Mouse (Mus musculus): ENCODE data around the gene Xpc. TPM values are rescaled to one million over a fixed set of nuclear protein-coding genes. Genes with fewer than 3 reads are reported as not detected.
A peak's percentile ranks its signal among the peaks of the same experiment; 100 is the strongest.
"Not testable (repeated sequence)": the region's sequence is repeated elsewhere in the genome, so short reads cannot be mapped to it uniquely, and the experiment has no call there.

Gene Xpc
- polyA plus RNA-seq, 1 experiment from 2014 or later = 21.1 TPM

DNA sequence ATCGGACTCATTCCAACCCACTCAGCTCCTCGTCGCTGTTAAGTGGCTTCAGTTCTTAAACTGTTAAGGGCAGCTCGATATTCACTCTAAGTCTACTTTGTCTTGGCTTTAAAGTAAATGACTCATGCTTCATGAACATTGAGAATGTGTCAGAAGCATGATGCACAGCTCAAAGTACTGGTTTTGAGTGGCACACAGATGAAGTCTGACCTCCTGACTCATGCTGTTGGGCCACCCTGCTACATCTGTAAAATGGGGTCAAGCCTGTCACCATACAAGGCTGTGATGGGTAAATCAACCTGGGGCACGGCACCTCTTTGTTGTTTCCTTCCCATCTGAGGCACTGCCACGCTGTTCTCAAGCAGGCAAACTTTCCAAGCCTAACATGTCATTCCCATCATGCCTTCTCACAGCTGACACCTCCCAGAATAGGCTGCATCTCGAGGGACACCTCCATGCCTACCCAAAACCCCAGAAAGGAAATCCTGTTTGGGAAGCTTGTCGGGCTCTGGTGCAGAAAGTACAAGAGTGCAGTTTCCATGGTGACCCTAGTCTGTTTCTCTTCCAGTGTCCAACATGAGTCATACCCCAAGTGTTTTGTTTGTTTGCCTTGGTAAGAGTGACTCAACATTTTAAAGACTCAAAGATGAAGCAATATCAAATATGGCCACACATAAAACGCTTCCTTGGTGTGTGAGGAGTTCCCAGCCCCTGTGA lies 27.0 kb downstream of the Xpc start:
- Histone ChIP-seq H3K4me1 (replicated peaks) (no peaks in the 10 kb centered on the region), H3K36me3 (peaks cover 95% of the 10 kb centered on the region), H3K27me3 (no peaks in the 10 kb centered on the region), H3K27ac (replicated peaks) (no peak overlapping the region), H3K4me3 (no peak overlapping the region), H3K9ac (no peak overlapping the region), H3K4me2 (no peak overlapping the region), H3K9me3 (no peaks in the 10 kb centered on the region)
- ATAC-seq (ENCODE audit: low read depth) = no peak
- WGBS = 86% methylated on average over 9 of the region's 9 CpGs

DNA sequence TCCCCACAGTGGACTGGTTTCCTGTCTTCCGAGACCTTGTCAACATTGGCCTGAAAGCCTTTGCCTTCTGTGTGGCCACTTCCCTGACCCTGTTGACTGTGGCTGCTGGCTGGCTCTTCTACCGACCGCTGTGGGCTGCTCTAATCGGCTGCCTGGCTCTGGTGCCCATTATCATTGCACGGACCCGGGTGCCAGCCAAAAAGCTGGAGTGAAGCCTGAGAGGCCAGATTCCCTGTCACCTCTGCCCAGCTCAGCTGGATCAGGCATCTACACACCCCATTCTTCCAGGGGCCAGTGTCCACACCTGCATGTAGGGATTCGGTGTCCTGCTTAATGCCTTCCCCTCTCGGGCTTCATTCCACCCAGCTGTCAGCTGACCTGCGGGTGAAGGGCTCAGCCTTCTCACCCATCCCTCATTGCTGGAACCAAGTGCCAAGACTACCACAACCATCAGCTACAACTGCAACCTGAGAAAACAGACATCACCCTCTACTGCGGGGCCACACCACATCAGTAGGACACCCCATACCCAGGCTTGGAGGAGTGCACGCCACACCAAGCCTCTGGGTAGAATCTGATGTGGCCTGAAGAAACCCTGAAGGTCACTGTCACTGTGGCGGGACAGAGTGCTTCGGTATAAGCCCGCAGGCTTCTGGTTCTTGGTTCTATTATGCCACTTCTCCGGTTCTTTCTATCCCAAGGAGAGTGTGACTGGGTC lies 28.8 kb downstream of the Xpc start:
- 93% methylated on average over 15 of the region's 15 CpGs for WGBS
- H3K4me2 ChIP-seq = no peak overlapping the region
- no peak for ATAC-seq (ENCODE audit: low read depth)
- peaks cover 99% of the 10 kb centered on the region for H3K36me3 ChIP-seq
- H3K4me1 ChIP-seq (replicated peaks) = no peaks in the 10 kb centered on the region
- no peak overlapping the region for H3K27ac ChIP-seq (replicated peaks)
- H3K4me3 ChIP-seq = no peak overlapping the region
- no peak overlapping the region for H3K9ac ChIP-seq
- no peaks in the 10 kb centered on the region for H3K27me3 ChIP-seq
- no peaks in the 10 kb centered on the region for H3K9me3 ChIP-seq

DNA sequence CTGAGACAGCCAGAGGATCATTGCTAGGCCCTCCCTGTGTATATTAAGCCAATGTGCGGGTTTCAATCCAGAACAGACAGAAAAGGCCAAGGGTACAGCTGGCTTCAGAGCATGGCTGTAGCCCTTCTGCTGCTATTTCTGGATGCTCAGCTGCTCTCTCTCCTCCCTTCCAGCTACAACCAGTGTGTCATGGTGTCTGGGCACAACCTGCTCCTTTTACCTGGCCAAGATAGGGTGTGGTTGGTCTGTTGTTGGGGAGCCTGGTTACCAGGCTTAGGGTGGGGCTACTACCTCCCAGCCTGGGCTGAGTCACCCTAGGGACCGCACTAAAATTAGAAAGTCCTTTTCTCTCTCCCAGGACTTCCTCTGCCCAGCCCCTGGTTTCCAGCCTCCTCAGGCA lies 32.3 kb downstream of the Xpc start:
- Histone ChIP-seq H3K4me2 (no peak overlapping the region), H3K9me3 (no peaks in the 10 kb centered on the region), H3K4me1 (replicated peaks) (no peaks in the 10 kb centered on the region), H3K4me3 (no peak overlapping the region), H3K9ac (no peak overlapping the region), H3K27ac (replicated peaks) (no peak overlapping the region), H3K27me3 (no peaks in the 10 kb centered on the region), H3K36me3 (peaks cover 100% of the 10 kb centered on the region)
- 93% methylated on average over 2 of the region's 2 CpGs for WGBS
- ATAC-seq (ENCODE audit: low read depth) = no peak

GRCm38 (mm10) chr6:91476541-91476940 lies 39.1 kb downstream of the Xpc start:
- H3K36me3 ChIP-seq = peaks cover 54% of the 10 kb centered on the region
- ATAC-seq (ENCODE audit: low read depth) = no peak
- H3K4me2 ChIP-seq = no peak overlapping the region
- H3K9ac ChIP-seq = no peak overlapping the region
- WGBS = 97% methylated on average over 2 of the region's 2 CpGs
- no peaks in the 10 kb centered on the region for H3K27me3 ChIP-seq
- H3K9me3 ChIP-seq = no peaks in the 10 kb centered on the region
- peaks cover 30% of the 10 kb centered on the region for H3K4me1 ChIP-seq (replicated peaks)
- no peak overlapping the region for H3K27ac ChIP-seq (replicated peaks)
- no peak overlapping the region for H3K4me3 ChIP-seq

- H3K27ac ChIP-seq (replicated peaks) = no peak overlapping the region
- H3K4me1 ChIP-seq (replicated peaks) = peaks cover 31% of the 10 kb centered on the region
- peak overlapping the region; percentile 87 for H3K4me2 ChIP-seq
- peaks cover 35% of the 10 kb centered on the region for H3K36me3 ChIP-seq
- no peaks in the 10 kb centered on the region for H3K27me3 ChIP-seq
- peak overlapping the region; percentile 80 for H3K9ac ChIP-seq
- ATAC-seq (ENCODE audit: low read depth) = 0 out of 2 replicates have a peak, but pooled peaks have one; percentile 7
- H3K9me3 ChIP-seq = no peaks in the 10 kb centered on the region
- H3K4me3 ChIP-seq = peak overlapping the region; percentile 74
- WGBS = 64% methylated on average over 9 of the region's 9 CpGs
These were observed 41.1 kb downstream of the Xpc start for GRCm38 (mm10) chr6:91474441-91475190.

GRCm38 (mm10) chr6:91473805-91474440 lies 41.8 kb downstream of the Xpc start:
- H3K27me3 ChIP-seq = no peaks in the 10 kb centered on the region
- peak overlapping the region; percentile 74 for H3K4me3 ChIP-seq
- WGBS = under 1% methylated on average over 27 of the region's 27 CpGs
- H3K9ac ChIP-seq = peak overlapping the region; percentile 80
- peaks cover 31% of the 10 kb centered on the region for H3K4me1 ChIP-seq (replicated peaks)
- ATAC-seq (ENCODE audit: low read depth) = peak; percentile 64
- H3K9me3 ChIP-seq = no peaks in the 10 kb centered on the region
- peak overlapping the region; percentile 87 for H3K4me2 ChIP-seq
- H3K36me3 ChIP-seq = peaks cover 28% of the 10 kb centered on the region
- peak overlapping the region; percentile 29; the same call in 1 of the 2 replicates for H3K27ac ChIP-seq (replicated peaks)

DNA sequence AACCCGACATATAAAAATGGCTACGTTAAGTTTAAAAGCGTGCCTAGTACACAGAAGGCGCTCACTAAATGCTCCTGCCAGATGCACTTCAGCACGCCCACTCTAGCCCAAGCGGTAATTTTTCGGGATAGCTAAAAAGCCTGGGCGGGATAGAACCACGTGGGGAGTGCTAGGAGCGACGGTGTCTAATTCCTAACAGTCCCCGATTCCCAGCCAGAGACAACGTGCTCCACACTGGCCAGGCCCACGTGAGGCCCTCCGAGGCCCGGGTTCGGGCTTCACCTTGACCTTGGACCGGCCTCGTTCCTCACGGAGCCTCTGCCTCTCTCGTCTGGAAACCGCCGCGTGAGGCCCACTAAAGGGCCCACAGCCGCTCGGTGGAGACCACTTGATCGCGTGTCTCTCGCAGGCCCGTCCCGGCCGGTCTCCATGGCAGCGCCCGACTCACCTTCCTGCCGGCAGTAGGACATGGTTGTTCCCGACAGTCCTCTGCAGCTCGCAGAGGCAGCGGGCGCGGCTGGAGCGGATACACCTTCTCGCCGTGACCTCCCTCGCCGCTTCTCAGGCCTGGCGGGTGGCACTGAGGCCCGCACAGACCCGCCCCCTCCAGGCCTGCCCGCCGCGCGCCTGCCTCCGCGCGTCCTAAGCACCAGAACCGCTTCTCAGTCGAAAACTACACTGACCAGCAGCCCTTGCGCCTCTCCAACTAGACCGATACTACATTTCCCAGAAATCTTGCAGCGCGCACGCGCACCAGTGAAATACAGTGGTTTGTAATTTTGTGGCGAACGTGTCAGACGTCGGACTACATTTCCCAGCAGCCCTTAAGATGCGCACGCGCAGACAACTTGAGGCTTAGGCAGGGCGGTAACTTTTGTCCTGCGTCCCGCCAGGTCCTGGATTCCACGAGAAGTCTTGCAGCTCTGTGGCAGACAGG lies 42.6 kb downstream of the Xpc start, which contains the start of the genes Chchd4 and Tmem43:
Gene Chchd4 (minus strand): TSS at position 679 of the 937 bp plus-strand sequence.
Gene Tmem43 (plus strand): TSS at position 836 of the 937 bp plus-strand sequence.
- H3K27ac ChIP-seq (replicated peaks) = peak within 1 kb of the TSS; percentile 67

DNA sequence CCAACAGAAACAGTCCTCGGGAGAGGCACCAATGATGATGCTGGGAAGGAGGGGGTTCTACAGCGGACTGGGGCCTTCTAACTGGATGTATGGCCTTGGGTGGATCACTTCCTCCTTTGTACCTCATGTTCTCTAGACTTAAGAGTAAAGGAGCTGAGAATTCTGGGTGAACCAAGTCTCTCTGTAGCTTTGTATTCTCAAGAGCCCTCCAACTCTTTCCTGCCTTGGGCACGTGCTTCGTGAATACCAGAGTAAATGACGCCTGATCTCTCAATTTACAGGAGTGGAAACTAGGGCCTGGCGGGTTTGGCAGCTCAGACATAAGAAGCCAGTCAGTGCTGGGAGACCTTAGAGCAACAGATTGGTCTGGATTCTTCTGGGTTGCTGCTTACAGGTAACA lies 43.4 kb downstream of the Xpc start:
- no peaks in the 10 kb centered on the region for H3K27me3 ChIP-seq
- peak overlapping the region; percentile 74 for H3K4me3 ChIP-seq
- 35% methylated on average over 6 of the region's 6 CpGs for WGBS
- peak overlapping the region; percentile 81 for H3K9ac ChIP-seq
- no peaks in the 10 kb centered on the region for H3K9me3 ChIP-seq
- peaks cover 19% of the 10 kb centered on the region for H3K36me3 ChIP-seq
- peak overlapping the region; percentile 87 for H3K4me2 ChIP-seq
- no peak for ATAC-seq (ENCODE audit: low read depth)
- H3K27ac ChIP-seq (replicated peaks) = no peak overlapping the region
- H3K4me1 ChIP-seq (replicated peaks) = peaks cover 31% of the 10 kb centered on the region

More for the DNA sequence above, 42.6 kb downstream of the Xpc start, which contains the start of the genes Chchd4 and Tmem43:
- Histone ChIP-seq H3K9ac (peak within 1 kb of the TSS; percentile 81), H3K27me3 (no peaks in the 10 kb centered on the region), H3K4me3 (peak within 1 kb of the TSS; percentile 74), H3K9me3 (no peaks in the 10 kb centered on the region), H3K36me3 (peaks cover 20% of the 10 kb centered on the region), H3K4me1 (replicated peaks) (peaks cover 31% of the 10 kb centered on the region), H3K4me2 (peak within 1 kb of the TSS; percentile 87)
- under 1% methylated on average over 74 of the region's 74 CpGs for WGBS
- ATAC-seq (ENCODE audit: low read depth) = peak; percentile 96

- ATAC-seq (ENCODE audit: low read depth); H3K4me2 ChIP-seq; H3K9me3 ChIP-seq; H3K27ac ChIP-seq (replicated peaks); H3K9ac ChIP-seq; H3K4me3 ChIP-seq; H3K27me3 ChIP-seq: not testable (repeated sequence)
- 96% methylated on average over 3 of the region's 3 CpGs for WGBS
- peaks cover 20% of the 10 kb centered on the region for H3K36me3 ChIP-seq
- H3K4me1 ChIP-seq (replicated peaks) = peaks cover 31% of the 10 kb centered on the region
These were observed 44.3 kb downstream of the Xpc start for GRCm38 (mm10) chr6:91471427-91471826.

DNA sequence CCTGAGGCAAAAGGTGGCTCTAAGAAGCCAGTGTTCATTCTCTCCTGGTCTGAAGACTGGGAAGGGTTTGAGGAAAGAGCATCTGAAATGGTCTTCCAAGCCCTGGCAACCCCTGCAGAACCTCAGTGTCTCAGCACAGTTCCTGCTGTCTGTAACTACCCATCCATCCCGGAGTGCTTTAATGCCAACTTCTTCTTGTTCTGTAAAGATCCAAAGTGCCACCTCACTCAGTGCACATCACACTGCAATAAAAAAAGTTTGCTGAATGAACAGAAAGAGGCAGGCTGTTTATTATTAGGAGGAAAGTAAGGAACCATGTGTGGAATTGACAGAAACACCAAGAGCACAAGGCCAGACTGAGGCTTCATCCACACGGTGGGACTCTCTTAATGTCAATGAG lies 45.0 kb downstream of the Xpc start:
- ATAC-seq (ENCODE audit: low read depth) = no peak
- no peak overlapping the region for H3K27ac ChIP-seq (replicated peaks)
- H3K4me2 ChIP-seq = no peak overlapping the region
- H3K4me1 ChIP-seq (replicated peaks) = peaks cover 31% of the 10 kb centered on the region
- no peaks in the 10 kb centered on the region for H3K9me3 ChIP-seq
- 83% methylated on average over 2 of the region's 2 CpGs for WGBS
- no peaks in the 10 kb centered on the region for H3K27me3 ChIP-seq
- H3K4me3 ChIP-seq = no peak overlapping the region
- H3K36me3 ChIP-seq = peaks cover 23% of the 10 kb centered on the region
- H3K9ac ChIP-seq = no peak overlapping the region

DNA sequence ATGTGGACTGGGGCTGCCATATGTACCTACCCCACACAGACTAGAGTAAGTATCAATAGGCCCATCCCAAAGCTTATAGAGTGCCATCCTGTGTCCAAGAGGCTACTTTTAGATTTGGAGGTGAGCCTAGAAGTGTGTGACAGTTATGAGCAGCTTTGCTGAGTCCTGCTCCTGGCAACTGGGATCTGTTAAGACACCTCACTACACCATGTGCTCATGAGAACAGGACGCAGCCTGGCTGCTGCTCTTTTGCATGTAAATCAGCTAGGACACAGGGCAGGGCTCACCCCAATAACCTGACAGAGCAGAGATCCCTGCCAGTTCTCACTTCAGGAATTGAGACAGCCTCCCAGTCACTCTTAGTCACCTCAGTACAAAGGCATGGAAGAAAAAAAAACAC lies 48.6 kb downstream of the Xpc start:
- H3K27me3 ChIP-seq = no peaks in the 10 kb centered on the region
- H3K4me3 ChIP-seq = no peak overlapping the region
- no peak overlapping the region for H3K4me2 ChIP-seq
- ATAC-seq (ENCODE audit: low read depth) = no peak
- peaks cover 6% of the 10 kb centered on the region for H3K4me1 ChIP-seq (replicated peaks)
- 92% methylated on average over 1 of the region's 1 CpGs for WGBS
- H3K9ac ChIP-seq = no peak overlapping the region
- H3K27ac ChIP-seq (replicated peaks) = no peak overlapping the region
- H3K9me3 ChIP-seq = no peaks in the 10 kb centered on the region
- H3K36me3 ChIP-seq = peaks cover 53% of the 10 kb centered on the region
